Mouse (Mus musculus): Measurements from ENCODE around the gene Polr3b. TPM values are rescaled to one million over a fixed set of nuclear protein-coding genes. Genes with fewer than 3 reads are reported as not detected.

The Polr3b gene
- polyA plus RNA-seq, 1 experiment from 2014 or later: 17.5 TPM

DNA sequence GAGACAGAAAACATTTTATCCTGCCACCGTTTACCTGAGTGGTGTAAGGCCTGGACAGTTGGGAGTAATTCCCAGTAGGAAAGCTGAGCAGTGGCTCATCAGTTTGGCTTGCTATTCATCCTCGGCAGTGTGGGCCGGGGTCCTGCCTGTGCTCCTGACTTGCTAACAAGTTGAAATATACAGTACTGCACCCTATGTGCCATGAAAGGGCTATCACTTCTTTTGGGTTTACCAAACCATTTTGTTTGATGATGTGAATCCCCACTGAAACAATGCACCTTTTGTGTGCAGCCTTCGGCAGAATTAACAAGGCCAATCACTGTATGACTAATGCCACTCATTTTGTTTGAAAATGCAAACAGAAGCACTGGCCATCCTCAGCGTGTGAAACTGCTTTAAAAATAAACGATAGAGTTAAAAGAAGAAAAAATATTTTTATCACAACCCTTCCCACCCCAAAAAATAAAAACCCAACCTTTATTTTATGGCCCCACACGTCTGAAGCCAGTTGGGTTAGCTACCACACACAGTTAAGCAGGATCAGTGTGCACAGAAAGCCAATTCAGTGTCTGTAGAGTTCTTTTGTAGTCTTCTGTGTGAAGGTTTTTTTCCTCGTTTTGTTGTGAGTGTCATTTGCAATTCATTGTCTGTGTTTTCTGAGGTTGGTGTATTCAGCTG, 63.5 kb downstream of the Polr3b start:
- no peak for ATAC-seq (ENCODE audit: low FRiP score, low TSS enrichment)
- no peak overlapping the region for H3K4me2 ChIP-seq (replicated peaks; ENCODE audit: low read depth, low read length)

DNA sequence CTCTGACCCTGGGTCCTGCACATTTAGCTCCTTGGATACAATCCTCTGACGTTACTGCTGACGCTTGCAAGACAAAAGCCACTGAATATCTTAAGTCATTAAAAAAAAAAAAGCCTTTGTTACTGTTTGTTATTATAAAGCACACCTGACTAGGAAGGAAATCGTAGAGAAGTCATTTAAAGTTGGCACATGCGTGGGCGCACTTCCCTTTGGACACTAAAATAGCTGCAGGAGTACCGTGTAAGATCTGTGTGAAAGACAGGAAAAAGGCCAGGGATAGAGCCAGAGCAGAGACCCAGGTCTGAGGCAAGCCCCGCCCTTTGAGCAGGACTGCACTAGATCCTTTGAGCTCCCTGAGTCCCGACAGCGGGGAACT, 64.0 kb downstream of the Polr3b start:
- H3K36me3 ChIP-seq (ENCODE audit: insufficient read depth, low read length): peaks cover 4% of the 10 kb centered on the region; the same call in 1 of the 2 replicates
- ATAC-seq (ENCODE audit: low FRiP score, low TSS enrichment): peak; percentile 70; the same call in 1 of the 2 replicates
- no peaks in the 10 kb centered on the region for H3K27me3 ChIP-seq (ENCODE audit: insufficient read depth, low read length)
- H3K4me1 ChIP-seq (ENCODE audit: insufficient read depth, low read length): no peaks in the 10 kb centered on the region
- 39% methylated on average over 9 of the region's 9 CpGs for WGBS
- peak overlapping the region; percentile 61 for H3K27ac ChIP-seq (ENCODE audit: low read length)
- no peaks in the 10 kb centered on the region for H3K9me3 ChIP-seq (ENCODE audit: low read length)
- no peak overlapping the region for H3K4me3 ChIP-seq (ENCODE audit: low read length)
- H3K9ac ChIP-seq (replicated peaks; ENCODE audit: low read length): no peak overlapping the region
- no peak overlapping the region for H3K4me2 ChIP-seq (replicated peaks; ENCODE audit: low read depth, low read length)

More for the DNA sequence above, 63.5 kb downstream of the Polr3b start:
- Histone ChIP-seq H3K9me3 (ENCODE audit: low read length) (no peaks in the 10 kb centered on the region), H3K4me3 (ENCODE audit: low read length) (no peak overlapping the region), H3K27ac (ENCODE audit: low read length) (peak overlapping the region; percentile 14), H3K4me1 (ENCODE audit: insufficient read depth, low read length) (no peaks in the 10 kb centered on the region), H3K9ac (replicated peaks; ENCODE audit: low read length) (no peak overlapping the region), H3K36me3 (ENCODE audit: insufficient read depth, low read length) (peaks cover 4% of the 10 kb centered on the region; the same call in 1 of the 2 replicates), H3K27me3 (ENCODE audit: insufficient read depth, low read length) (no peaks in the 10 kb centered on the region)
- WGBS: 65% methylated on average over 8 of the region's 8 CpGs

DNA sequence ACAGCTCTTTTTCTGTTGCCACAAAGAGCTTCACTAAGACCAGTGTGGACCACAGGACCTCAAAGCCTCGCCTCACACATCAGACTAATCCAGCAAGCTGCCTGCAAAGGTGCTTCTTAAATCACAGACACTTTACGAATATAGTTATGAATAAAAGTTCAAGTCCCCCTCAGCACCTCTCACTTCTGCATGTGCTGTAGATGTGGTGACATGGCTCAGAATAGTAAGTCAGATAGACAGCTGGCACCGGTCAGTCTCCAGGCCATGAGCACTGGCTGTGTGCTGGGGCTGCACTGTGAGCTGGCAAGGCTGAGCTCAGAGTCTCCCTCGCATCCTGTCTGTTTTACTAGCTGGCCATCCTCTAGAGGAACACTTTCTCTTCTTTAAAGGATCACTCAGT, 64.6 kb downstream of the Polr3b start:
- H3K27ac ChIP-seq (ENCODE audit: low read length): peak overlapping the region; percentile 61
- 73% methylated on average over 4 of the region's 4 CpGs for WGBS

DNA sequence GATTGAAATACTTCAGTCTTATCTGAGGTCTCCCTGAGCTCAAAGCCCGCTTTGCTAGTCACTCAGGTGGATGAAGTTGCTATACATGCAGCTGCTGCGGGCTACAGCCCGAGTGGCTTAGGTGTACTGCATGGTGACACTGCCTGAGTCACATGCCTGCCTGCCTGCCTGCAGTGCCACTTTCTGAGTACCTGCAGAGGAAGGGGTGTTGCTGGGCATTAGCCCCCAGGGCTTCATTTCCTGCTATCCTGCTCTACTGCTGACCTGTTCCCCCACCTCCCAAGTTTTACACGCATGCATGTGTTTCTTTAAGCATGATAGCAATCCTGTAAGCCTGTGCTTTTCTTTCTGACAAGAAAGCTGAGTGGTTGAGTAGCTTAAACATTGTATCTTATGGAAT, 65.6 kb downstream of the Polr3b start:
- Histone ChIP-seq H3K27ac (ENCODE audit: low read length) (no peak overlapping the region), H3K9ac (replicated peaks; ENCODE audit: low read length) (no peak overlapping the region), H3K4me3 (ENCODE audit: low read length) (no peak overlapping the region), H3K4me1 (ENCODE audit: insufficient read depth, low read length) (no peaks in the 10 kb centered on the region), H3K36me3 (ENCODE audit: insufficient read depth, low read length) (peaks cover 4% of the 10 kb centered on the region; the same call in 1 of the 2 replicates), H3K9me3 (ENCODE audit: low read length) (no peaks in the 10 kb centered on the region), H3K4me2 (replicated peaks; ENCODE audit: low read depth, low read length) (no peak overlapping the region), H3K27me3 (ENCODE audit: insufficient read depth, low read length) (no peaks in the 10 kb centered on the region)
- ATAC-seq (ENCODE audit: low FRiP score, low TSS enrichment): no peak
- 91% methylated on average over 4 of the region's 4 CpGs for WGBS

More for the DNA sequence above, 64.6 kb downstream of the Polr3b start:
- Histone ChIP-seq H3K9ac (replicated peaks; ENCODE audit: low read length) (no peak overlapping the region), H3K4me2 (replicated peaks; ENCODE audit: low read depth, low read length) (no peak overlapping the region), H3K9me3 (ENCODE audit: low read length) (no peaks in the 10 kb centered on the region), H3K4me3 (ENCODE audit: low read length) (no peak overlapping the region), H3K4me1 (ENCODE audit: insufficient read depth, low read length) (no peaks in the 10 kb centered on the region), H3K36me3 (ENCODE audit: insufficient read depth, low read length) (peaks cover 4% of the 10 kb centered on the region; the same call in 1 of the 2 replicates), H3K27me3 (ENCODE audit: insufficient read depth, low read length) (no peaks in the 10 kb centered on the region)
- no peak; the same call in 1 of the 2 replicates for ATAC-seq (ENCODE audit: low FRiP score, low TSS enrichment)

DNA sequence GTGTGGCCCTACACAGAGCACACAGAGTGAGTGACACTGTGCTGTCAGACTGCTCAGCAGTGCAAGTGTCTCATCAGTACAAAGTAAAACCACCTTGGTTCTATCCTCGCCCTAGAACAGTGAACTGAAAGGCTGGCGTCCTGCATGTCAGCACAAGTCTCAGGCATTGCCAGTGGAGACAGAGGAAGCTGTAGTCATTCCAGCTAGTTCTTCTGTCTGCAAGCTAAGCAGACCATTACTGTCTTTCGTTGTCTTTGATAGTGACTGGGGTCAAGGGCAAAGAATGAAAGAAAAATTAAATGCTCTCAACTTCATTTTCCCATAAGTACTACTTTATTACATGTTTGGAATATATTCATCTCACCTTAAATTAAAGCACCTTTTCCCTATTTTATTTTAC, 67.8 kb downstream of the Polr3b start:
- H3K9ac ChIP-seq (replicated peaks; ENCODE audit: low read length): no peak overlapping the region
- H3K4me2 ChIP-seq (replicated peaks; ENCODE audit: low read depth, low read length): no peak overlapping the region
- ATAC-seq (ENCODE audit: low FRiP score, low TSS enrichment): no peak
- no peaks in the 10 kb centered on the region for H3K4me1 ChIP-seq (ENCODE audit: insufficient read depth, low read length)
- H3K9me3 ChIP-seq (ENCODE audit: low read length): no peaks in the 10 kb centered on the region
- H3K27ac ChIP-seq (ENCODE audit: low read length): no peak overlapping the region
- 92% methylated on average over 3 of the region's 3 CpGs for WGBS
- H3K36me3 ChIP-seq (ENCODE audit: insufficient read depth, low read length): peaks cover 2% of the 10 kb centered on the region; the same call in 1 of the 2 replicates
- no peak overlapping the region for H3K4me3 ChIP-seq (ENCODE audit: low read length)
- no peaks in the 10 kb centered on the region for H3K27me3 ChIP-seq (ENCODE audit: insufficient read depth, low read length)

DNA sequence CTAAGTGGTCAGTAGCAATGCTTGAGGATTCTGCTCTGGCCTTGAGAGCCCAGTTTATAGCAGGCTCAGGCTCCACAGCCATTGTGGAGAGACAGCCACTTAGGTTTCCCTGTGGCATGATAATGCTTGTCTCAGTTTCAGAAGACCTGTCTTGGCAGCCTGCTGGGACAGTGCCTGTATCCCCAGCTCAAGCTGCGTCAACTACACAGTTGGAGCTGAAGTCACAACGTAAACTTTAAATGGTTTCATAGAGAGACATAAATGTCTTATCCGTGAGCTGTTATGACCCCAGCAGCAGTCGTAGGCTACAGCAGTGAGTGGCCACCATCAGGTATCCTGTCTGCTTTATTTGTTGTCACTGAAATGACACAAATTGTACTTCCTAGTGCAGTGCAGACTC, 68.7 kb downstream of the Polr3b start:
- H3K4me3 ChIP-seq (ENCODE audit: low read length): no peak overlapping the region
- H3K27me3 ChIP-seq (ENCODE audit: insufficient read depth, low read length): no peaks in the 10 kb centered on the region
- no peak overlapping the region for H3K4me2 ChIP-seq (replicated peaks; ENCODE audit: low read depth, low read length)
- H3K9ac ChIP-seq (replicated peaks; ENCODE audit: low read length): no peak overlapping the region
- no peaks in the 10 kb centered on the region for H3K4me1 ChIP-seq (ENCODE audit: insufficient read depth, low read length)
- no peaks in the 10 kb centered on the region for H3K9me3 ChIP-seq (ENCODE audit: low read length)
- ATAC-seq (ENCODE audit: low FRiP score, low TSS enrichment): no peak
- no peaks in the 10 kb centered on the region; the same call in 1 of the 2 replicates for H3K36me3 ChIP-seq (ENCODE audit: insufficient read depth, low read length)
- WGBS: 87% methylated on average over 4 of the region's 4 CpGs
- H3K27ac ChIP-seq (ENCODE audit: low read length): no peak overlapping the region

DNA sequence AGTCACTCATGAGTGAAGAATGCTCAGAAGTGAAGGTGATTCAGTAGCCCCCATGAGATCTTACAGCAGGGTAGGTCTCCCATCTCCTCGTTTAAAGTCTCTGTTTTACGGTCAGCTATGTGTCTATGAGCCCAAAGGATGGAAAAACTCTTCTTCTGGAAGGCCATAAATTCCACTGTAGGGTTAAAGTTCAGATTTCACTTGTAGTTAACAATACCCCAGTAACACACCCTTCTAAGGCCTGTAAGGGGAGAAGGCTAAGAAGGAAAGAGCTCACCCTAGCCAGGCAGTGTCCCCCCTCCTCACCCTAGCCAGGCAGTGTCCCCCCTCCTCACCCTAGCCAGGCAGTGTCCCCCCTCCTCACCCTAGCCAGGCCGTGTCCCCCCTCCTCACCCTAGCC, 69.6 kb downstream of the Polr3b start:
- H3K4me1 ChIP-seq (ENCODE audit: insufficient read depth, low read length): no peaks in the 10 kb centered on the region
- no peak overlapping the region for H3K4me2 ChIP-seq (replicated peaks; ENCODE audit: low read depth, low read length)
- H3K36me3 ChIP-seq (ENCODE audit: insufficient read depth, low read length): no peaks in the 10 kb centered on the region; the same call in 1 of the 2 replicates
- no peaks in the 10 kb centered on the region for H3K27me3 ChIP-seq (ENCODE audit: insufficient read depth, low read length)
- 19% methylated on average over 3 of the region's 3 CpGs for WGBS
- H3K9ac ChIP-seq (replicated peaks; ENCODE audit: low read length): no peak overlapping the region
- ATAC-seq (ENCODE audit: low FRiP score, low TSS enrichment): no peak
- no peak overlapping the region for H3K27ac ChIP-seq (ENCODE audit: low read length)
- H3K4me3 ChIP-seq (ENCODE audit: low read length): no peak overlapping the region
- no peaks in the 10 kb centered on the region for H3K9me3 ChIP-seq (ENCODE audit: low read length)

DNA sequence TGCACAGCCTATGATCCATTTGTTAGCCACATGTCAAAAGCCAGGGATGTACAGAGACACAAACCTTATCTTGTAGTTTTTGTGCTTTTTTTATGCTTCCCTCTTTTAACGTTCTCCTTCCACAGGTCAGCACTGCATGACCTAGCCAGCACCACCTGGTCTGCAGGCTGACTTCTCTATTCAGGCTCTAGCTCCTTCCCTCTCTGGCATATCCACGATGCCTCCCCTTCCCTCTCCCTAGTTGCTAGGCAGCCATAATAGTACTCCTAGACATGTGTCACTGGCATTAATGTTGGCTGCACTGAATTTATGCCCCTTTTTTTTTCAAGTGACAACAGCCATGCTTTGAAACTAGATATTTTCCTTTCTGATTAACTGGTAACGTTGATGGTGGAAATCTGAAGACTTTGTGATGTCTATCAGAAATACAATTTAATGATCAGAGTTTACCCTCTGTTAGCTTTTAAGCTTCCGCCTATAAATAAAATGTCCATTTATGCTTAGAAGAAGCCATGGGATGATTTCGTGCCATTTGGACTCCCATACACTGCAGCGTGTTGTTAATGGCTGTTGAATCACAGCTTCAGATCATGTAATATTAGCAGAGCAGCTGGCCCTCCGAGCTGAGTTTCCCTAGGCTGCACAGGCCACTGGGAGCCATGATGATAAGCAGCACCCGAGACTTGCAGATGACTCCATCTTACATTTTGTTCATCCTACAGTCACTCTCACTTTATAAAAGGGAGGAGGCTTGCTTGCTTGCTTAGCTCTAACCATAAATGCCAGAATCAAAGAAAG, 71.9 kb downstream of the Polr3b start:
- ATAC-seq (ENCODE audit: low FRiP score, low TSS enrichment): no peak
- Histone ChIP-seq H3K9me3 (ENCODE audit: low read length) (no peaks in the 10 kb centered on the region), H3K27ac (ENCODE audit: low read length) (no peak overlapping the region), H3K36me3 (ENCODE audit: insufficient read depth, low read length) (peaks cover 17% of the 10 kb centered on the region), H3K4me2 (replicated peaks; ENCODE audit: low read depth, low read length) (no peak overlapping the region), H3K4me3 (ENCODE audit: low read length) (no peak overlapping the region), H3K27me3 (ENCODE audit: insufficient read depth, low read length) (no peaks in the 10 kb centered on the region), H3K9ac (replicated peaks; ENCODE audit: low read length) (no peak overlapping the region), H3K4me1 (ENCODE audit: insufficient read depth, low read length) (no peaks in the 10 kb centered on the region)
- 56% methylated on average over 8 of the region's 8 CpGs for WGBS

DNA sequence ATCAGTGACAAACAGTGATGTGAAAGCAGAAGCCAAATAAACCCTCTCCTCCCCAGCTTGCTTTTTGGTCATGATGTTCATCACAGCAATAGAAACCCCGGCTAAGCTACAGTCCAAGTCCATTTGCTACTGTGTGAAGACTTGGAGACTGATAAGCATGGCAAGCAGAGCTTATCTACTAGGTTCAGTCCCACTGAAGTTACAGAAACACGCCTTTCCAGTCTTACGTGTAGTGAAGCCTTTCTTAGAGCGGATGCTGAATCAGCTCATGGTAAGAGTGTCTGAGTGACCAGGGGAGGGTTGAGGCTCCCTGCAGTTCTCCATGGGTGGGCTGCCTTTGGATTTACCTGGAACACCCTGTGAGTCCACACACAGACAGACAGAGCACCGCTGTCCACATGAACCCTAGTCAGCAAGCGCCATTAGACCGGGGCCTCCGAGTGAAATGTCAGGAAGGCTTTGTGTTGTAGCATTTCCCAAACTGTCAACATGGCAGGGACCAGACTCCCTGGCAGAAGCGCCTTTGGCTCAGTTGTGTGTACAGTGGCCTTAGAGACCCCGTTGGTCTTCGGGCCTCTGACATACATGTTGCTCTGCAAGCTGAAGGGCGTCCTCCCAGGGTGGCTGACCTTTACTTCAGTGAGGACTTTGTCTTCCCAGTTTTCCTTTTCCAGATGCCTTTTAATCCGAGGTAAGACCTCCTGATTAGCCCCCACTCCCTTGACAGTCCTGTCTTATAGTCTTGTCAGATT, 78.3 kb downstream of the Polr3b start:
- Histone ChIP-seq H3K4me1 (ENCODE audit: insufficient read depth, low read length) (no peaks in the 10 kb centered on the region), H3K9ac (replicated peaks; ENCODE audit: low read length) (no peak overlapping the region), H3K4me3 (ENCODE audit: low read length) (no peak overlapping the region), H3K4me2 (replicated peaks; ENCODE audit: low read depth, low read length) (no peak overlapping the region), H3K27ac (ENCODE audit: low read length) (no peak overlapping the region), H3K36me3 (ENCODE audit: insufficient read depth, low read length) (peaks cover 38% of the 10 kb centered on the region), H3K27me3 (ENCODE audit: insufficient read depth, low read length) (no peaks in the 10 kb centered on the region), H3K9me3 (ENCODE audit: low read length) (no peaks in the 10 kb centered on the region)
- 89% methylated on average over 13 of the region's 13 CpGs for WGBS
- ATAC-seq (ENCODE audit: low FRiP score, low TSS enrichment): no peak
